Mouse (Mus musculus) kidney, embryonic 15.5 days (tissue): ENCODE measurements at regions not wholly inside any gene's neighbourhood (a gene's known extent, or its start where the extent isn't known, plus 50 kb on each side); places are given as distances from the start of the nearest gene placed in this dataset.
"Not testable (repeated sequence)": the region's sequence is repeated elsewhere in the genome, so short reads cannot be mapped to it uniquely, and the experiment has no call there.

ENCODE experiments used
- ATAC-seq: fragments of 200-750 bp; cut with Nextera tagmentation; replicated peaks from 2 replicates; pipeline ENCODE4 v1.8.0; 2017; ENCODE audit warnings: moderate TSS enrichment; ENCODE audit not compliant: low FRiP score
- H3K27ac ChIP-seq: fragments of 300-500 bp; sonication (generic); 2 replicates; pipeline ENCODE4 v1.5.1; 2015; ENCODE audit warnings: mild to moderate bottlenecking, inconsistent platforms
- H3K27me3 ChIP-seq: fragments of 300-500 bp; sonication (generic); 2 replicates; pipeline ENCODE4 v1.6.1; 2015; ENCODE audit warnings: inconsistent platforms
- H3K36me3 ChIP-seq: fragments of 300-500 bp; sonication (generic); 2 replicates; pipeline ENCODE4 v1.6.1; 2015; ENCODE audit warnings: inconsistent platforms
- H3K4me1 ChIP-seq: fragments of 300-500 bp; sonication (generic); 2 replicates; pipeline ENCODE4 v1.6.1; 2015; ENCODE audit warnings: inconsistent platforms
- H3K4me2 ChIP-seq: fragments of 300-500 bp; sonication (generic); 2 replicates; pipeline ENCODE4 v1.6.1; 2015; ENCODE audit warnings: moderate library complexity, mild to moderate bottlenecking, inconsistent platforms
- H3K4me3 ChIP-seq: fragments of 300-500 bp; sonication (generic); replicated peaks from 2 replicates; pipeline ENCODE4 v1.5.1; 2015; ENCODE audit warnings: mild to moderate bottlenecking, inconsistent platforms
- H3K9ac ChIP-seq: fragments of 300-500 bp; sonication (generic); 2 replicates; pipeline ENCODE4 v1.6.1; 2015; ENCODE audit warnings: mild to moderate bottlenecking, inconsistent platforms
- H3K9me3 ChIP-seq: fragments of 300-500 bp; sonication (generic); replicated peaks from 2 replicates; pipeline ENCODE4 v1.6.1; 2016; ENCODE audit warnings: inconsistent platforms
- WGBS: fragments of 180-500 bp; shearing (Covaris S2); methylation state at CpG from one replicate; pipeline ENCODE4 v1.1.7; 2015; ENCODE audit warnings: mixed read lengths; 5-methylcytosine and 5-hydroxymethylcytosine counted together

GRCm38 (mm10) chr3:60876858-60877257 is 125.7 kb upstream of the P2ry1 start:
- H3K9me3 ChIP-seq, H3K4me2 ChIP-seq, H3K4me1 ChIP-seq, H3K36me3 ChIP-seq, H3K27ac ChIP-seq, ATAC-seq, H3K9ac ChIP-seq, H3K4me3 ChIP-seq, H3K27me3 ChIP-seq: not testable (repeated sequence)
- WGBS = 94% methylated on average over 11 of the region's 11 CpGs

- Histone ChIP-seq H3K4me3 (no peak overlapping the region), H3K9me3 (no peaks in the 10 kb centered on the region), H3K4me2 (no peak overlapping the region), H3K9ac (no peak overlapping the region), H3K36me3 (no peaks in the 10 kb centered on the region), H3K27ac (no peak overlapping the region), H3K27me3 (no peaks in the 10 kb centered on the region), H3K4me1 (no peaks in the 10 kb centered on the region)
- ATAC-seq = peak; percentile 64
- 49% methylated on average over 3 of the region's 3 CpGs for WGBS
Observed at GRCm38 (mm10) chr3:60878880-60879279, 123.7 kb upstream of the P2ry1 start.

DNA sequence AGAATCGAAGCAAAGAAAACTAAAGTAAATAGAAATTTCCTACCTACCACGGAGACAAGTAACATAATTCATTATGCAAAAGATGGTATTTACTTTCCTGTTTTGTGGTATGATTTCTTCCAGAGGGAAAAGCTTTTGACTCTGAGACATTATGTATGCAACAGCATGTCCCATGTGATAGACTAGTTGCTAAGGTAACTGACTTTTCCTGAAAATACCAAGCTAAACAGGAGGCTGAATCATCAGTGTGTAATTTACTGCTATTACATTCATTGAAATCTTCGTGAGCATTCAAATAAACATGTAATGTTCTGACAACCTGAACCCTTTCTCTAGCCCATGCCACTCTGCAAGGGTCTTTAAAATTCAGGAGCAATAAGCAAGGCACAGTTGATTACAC is 118.6 kb upstream of the P2ry1 start:
- Histone ChIP-seq H3K36me3 (no peaks in the 10 kb centered on the region), H3K27me3 (no peaks in the 10 kb centered on the region), H3K4me2 (no peak overlapping the region), H3K9me3 (no peaks in the 10 kb centered on the region), H3K4me3 (no peak overlapping the region), H3K4me1 (no peaks in the 10 kb centered on the region), H3K9ac (no peak overlapping the region), H3K27ac (no peak overlapping the region)
- WGBS = 66% methylated on average over 3 of the region's 3 CpGs
- no peak for ATAC-seq

DNA sequence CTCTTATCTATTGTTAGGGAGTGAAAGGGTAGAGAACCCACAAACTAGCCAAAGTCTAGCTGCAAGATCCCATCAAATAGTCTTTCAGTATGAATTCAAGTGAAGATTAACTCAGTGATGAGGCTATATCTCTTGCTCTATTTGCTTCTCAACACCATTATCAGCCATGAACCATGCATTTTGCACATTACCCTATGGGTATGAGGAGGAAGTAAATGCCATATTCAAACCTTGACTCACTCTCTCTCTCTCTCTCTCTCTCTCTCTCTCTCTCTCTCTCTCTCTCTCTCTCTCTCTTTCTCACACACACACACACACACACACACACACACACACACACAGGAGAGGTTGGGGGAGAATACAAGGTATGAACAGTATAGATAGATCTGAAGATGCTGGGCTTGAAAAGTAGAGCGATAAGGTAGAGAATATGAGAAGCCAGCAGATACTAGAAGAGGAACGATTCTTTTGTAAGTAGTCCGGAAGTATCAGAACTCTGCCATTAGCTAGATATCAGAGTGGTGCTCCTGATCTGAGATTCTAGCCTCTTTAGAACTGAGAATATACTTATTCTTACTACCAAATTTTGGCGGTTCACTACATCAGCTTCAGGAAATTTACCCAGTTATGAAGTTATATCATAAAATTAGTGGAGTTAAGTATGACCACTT is 113.3 kb upstream of the P2ry1 start:
- Histone ChIP-seq H3K4me1 (no peaks in the 10 kb centered on the region), H3K9me3 (no peaks in the 10 kb centered on the region), H3K4me3 (no peak overlapping the region), H3K9ac (no peak overlapping the region), H3K4me2 (no peak overlapping the region), H3K27ac (no peak overlapping the region), H3K27me3 (no peaks in the 10 kb centered on the region), H3K36me3 (no peaks in the 10 kb centered on the region)
- 91% methylated on average over 4 of the region's 4 CpGs for WGBS
- no peak for ATAC-seq

DNA sequence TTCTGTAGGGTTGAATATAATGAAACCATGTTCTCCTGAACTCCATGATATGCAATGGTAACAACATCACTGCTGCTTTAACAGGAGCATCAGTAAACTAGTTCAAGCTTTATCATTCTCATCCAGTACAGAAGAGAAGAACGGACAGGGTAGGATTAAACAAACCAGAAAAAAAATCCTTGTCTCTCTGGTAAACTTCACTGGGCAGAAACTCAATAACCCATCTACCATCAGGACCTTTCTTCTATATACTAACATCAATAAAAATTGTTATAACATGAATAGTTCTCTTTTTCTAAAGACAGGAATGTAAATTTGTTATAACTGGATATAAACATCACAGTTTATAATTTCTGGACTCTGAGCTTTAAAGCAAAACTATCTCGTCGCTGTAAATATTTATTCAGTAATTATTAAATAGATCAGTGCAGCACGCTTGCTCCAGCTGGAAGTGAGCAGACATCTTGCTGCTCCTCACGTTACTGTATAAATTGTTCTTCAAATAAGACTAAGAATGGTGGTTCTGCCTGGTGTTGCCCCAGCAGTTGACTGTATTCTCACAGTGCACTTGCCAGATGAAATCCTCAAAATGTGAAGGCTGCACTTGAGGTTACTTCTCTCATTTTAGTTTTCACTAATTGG is 104.8 kb upstream of the P2ry1 start:
- no peaks in the 10 kb centered on the region for H3K4me1 ChIP-seq
- no peak overlapping the region for H3K4me3 ChIP-seq
- H3K27me3 ChIP-seq = no peaks in the 10 kb centered on the region
- no peak overlapping the region for H3K4me2 ChIP-seq
- H3K27ac ChIP-seq = no peak overlapping the region
- 86% methylated on average over 5 of the region's 5 CpGs for WGBS
- ATAC-seq = no peak
- H3K36me3 ChIP-seq = no peaks in the 10 kb centered on the region
- H3K9me3 ChIP-seq = no peaks in the 10 kb centered on the region
- no peak overlapping the region for H3K9ac ChIP-seq

DNA sequence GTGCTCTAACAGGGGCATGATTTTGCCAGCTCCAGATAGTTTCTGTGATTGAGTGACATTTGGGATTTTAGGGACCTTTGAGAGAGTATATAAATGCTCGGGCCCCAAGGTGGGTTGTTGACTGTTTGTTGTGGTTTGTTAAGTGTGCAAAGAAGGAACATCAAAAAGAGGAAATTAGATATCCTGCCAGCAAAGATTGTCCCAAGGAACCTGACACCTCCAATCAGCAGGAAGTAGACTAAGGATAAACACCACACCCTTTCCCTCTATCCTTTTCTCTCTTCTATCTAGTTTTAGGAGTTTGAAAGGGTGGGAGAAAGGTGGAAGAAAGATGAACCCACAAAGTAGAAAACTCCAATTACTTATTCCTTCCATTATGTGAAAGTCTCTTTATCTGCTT is 103.9 kb upstream of the P2ry1 start:
- 65% methylated on average over 1 of the region's 1 CpGs for WGBS
- no peak overlapping the region for H3K4me3 ChIP-seq
- no peaks in the 10 kb centered on the region for H3K4me1 ChIP-seq
- H3K36me3 ChIP-seq = no peaks in the 10 kb centered on the region
- no peaks in the 10 kb centered on the region for H3K27me3 ChIP-seq
- no peak overlapping the region for H3K27ac ChIP-seq
- no peaks in the 10 kb centered on the region for H3K9me3 ChIP-seq
- no peak overlapping the region for H3K4me2 ChIP-seq
- no peak for ATAC-seq
- H3K9ac ChIP-seq = no peak overlapping the region

DNA sequence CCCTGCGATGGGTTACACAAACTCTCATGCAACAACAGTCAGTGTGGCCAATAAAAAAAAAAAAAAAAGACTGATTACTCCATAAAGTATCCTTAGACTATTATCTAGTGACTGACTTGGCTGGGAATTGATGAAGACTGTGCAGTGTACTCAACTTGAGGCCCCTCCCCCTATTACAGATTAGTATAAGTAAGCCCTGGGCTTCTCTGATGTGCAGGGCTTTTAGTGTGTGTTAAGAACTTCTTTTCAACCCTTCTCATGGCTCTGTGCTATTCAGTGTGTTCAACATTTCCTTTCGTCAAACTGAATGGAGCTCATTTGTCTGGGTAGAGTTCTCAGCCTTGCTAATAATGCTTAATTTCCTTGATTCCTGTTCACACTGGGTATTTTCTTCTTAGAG is 101.0 kb upstream of the P2ry1 start:
- Histone ChIP-seq H3K27me3 (no peaks in the 10 kb centered on the region), H3K4me3 (no peak overlapping the region), H3K36me3 (no peaks in the 10 kb centered on the region), H3K4me2 (no peak overlapping the region), H3K27ac (no peak overlapping the region), H3K9me3 (no peaks in the 10 kb centered on the region), H3K9ac (no peak overlapping the region), H3K4me1 (no peaks in the 10 kb centered on the region)
- ATAC-seq = no peak
- 81% methylated on average over 2 of the region's 2 CpGs for WGBS

DNA sequence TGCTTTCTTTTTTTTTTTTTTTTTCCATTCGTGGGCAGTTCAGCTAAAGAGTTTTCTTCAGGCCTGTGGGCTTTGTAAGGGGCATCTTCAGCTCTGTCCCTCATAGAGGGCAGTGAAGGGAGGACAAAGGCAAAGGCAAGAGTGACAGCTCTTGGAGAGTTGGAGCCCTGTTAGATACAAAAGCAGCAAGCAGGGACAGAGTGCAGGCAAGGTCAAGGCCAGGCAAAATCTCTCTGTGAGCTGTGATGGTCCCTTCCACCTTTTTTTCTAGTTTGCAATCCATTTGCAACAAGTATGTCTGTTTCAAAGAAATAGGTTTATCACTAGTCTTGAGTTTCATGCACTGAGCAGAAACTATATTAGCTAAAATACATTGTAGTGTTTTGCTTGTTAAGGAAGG is 86.2 kb upstream of the P2ry1 start:
- Histone ChIP-seq H3K4me2 (no peak overlapping the region), H3K36me3 (no peaks in the 10 kb centered on the region), H3K27ac (no peak overlapping the region), H3K4me3 (no peak overlapping the region), H3K27me3 (no peaks in the 10 kb centered on the region), H3K9ac (no peak overlapping the region), H3K4me1 (no peaks in the 10 kb centered on the region), H3K9me3 (no peaks in the 10 kb centered on the region)
- 48% methylated on average over 1 of the region's 1 CpGs for WGBS
- ATAC-seq = no peak

- ATAC-seq = no peak
- H3K27me3 ChIP-seq = no peaks in the 10 kb centered on the region
Observed at GRCm38 (mm10) chr3:60917271-60917670, 85.3 kb upstream of the P2ry1 start.

DNA sequence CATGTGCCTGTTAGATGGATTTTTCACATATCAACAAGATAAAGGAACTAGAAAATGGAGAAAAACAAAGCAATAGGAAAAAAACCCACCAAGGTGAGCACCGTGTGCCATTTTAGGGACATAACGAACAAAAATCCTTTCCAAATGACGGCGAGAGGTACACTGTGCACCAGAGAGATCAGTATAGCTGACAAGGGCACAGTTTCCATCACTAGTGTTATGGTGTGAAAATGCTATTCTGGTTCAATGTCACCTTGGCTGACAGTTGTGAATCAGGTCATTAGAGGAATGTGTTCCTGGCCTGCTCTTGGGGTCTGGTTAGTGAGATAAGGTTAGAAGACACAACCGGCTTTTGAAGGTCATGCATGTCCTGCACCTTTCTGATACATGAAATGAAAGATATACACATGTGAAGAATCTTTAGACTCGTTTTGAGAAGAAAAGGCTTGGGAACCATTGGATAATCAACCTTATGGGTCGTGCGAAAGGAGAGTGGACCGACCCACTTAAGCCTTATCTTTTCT is 76.5 kb upstream of the P2ry1 start:
- H3K27me3 ChIP-seq = no peaks in the 10 kb centered on the region
- H3K9ac ChIP-seq = no peak overlapping the region
- 88% methylated on average over 9 of the region's 9 CpGs for WGBS
- no peak overlapping the region for H3K4me3 ChIP-seq
- no peaks in the 10 kb centered on the region for H3K9me3 ChIP-seq
- no peaks in the 10 kb centered on the region for H3K36me3 ChIP-seq
- no peak overlapping the region for H3K27ac ChIP-seq
- H3K4me1 ChIP-seq = no peaks in the 10 kb centered on the region
- ATAC-seq = no peak
- H3K4me2 ChIP-seq = no peak overlapping the region

More at GRCm38 (mm10) chr3:60917271-60917670, 85.3 kb upstream of the P2ry1 start:
- no peak overlapping the region for H3K4me2 ChIP-seq
- no peaks in the 10 kb centered on the region for H3K9me3 ChIP-seq
- H3K4me3 ChIP-seq = no peak overlapping the region
- no peaks in the 10 kb centered on the region for H3K36me3 ChIP-seq
- H3K27ac ChIP-seq = no peak overlapping the region
- no peak overlapping the region for H3K9ac ChIP-seq
- WGBS = 87% methylated on average over 3 of the region's 3 CpGs
- H3K4me1 ChIP-seq = no peaks in the 10 kb centered on the region

- no peaks in the 10 kb centered on the region for H3K36me3 ChIP-seq
- 51% methylated on average over 4 of the region's 4 CpGs for WGBS
- no peak overlapping the region for H3K4me3 ChIP-seq
- H3K27ac ChIP-seq = no peak overlapping the region
- no peaks in the 10 kb centered on the region for H3K4me1 ChIP-seq
- no peak overlapping the region for H3K9ac ChIP-seq
- H3K9me3 ChIP-seq = no peaks in the 10 kb centered on the region
- no peaks in the 10 kb centered on the region for H3K27me3 ChIP-seq
- ATAC-seq = no peak
- no peak overlapping the region for H3K4me2 ChIP-seq
Observed at GRCm38 (mm10) chr3:60928910-60929309, 73.7 kb upstream of the P2ry1 start.

- Histone ChIP-seq H3K27ac (no peak overlapping the region), H3K4me1 (no peaks in the 10 kb centered on the region), H3K9me3 (no peaks in the 10 kb centered on the region), H3K27me3 (no peaks in the 10 kb centered on the region), H3K4me2 (no peak overlapping the region), H3K4me3 (no peak overlapping the region), H3K36me3 (no peaks in the 10 kb centered on the region), H3K9ac (no peak overlapping the region)
- WGBS = 82% methylated on average over 1 of the region's 1 CpGs
- no peak for ATAC-seq
Observed at GRCm38 (mm10) chr3:60934492-60934891, 68.1 kb upstream of the P2ry1 start.

DNA sequence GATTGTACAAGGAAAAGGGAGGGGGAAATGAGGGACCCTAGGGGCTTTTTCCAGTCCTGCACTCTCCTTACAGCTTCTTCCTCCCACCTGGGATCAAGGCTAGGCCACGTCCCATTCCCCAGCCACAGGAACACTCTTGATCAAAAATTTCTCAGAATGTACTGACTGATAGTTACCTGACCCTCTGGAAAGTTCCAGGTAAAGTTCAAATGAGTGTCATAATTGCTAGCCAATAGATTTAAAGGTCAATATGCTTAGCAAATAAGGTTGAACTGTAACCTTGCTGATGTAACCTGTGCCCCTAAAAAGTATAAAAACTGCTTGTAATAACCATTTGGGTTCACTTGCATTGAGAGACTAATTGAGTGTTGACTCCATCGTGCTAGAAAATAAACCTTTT is 61.1 kb upstream of the P2ry1 start:
- ATAC-seq = no peak
- H3K9ac ChIP-seq = no peak overlapping the region
- 75% methylated on average over 2 of the region's 2 CpGs for WGBS

More for the DNA sequence above, 61.1 kb upstream of the P2ry1 start:
- Histone ChIP-seq H3K27me3 (no peaks in the 10 kb centered on the region), H3K4me3 (no peak overlapping the region), H3K9me3 (no peaks in the 10 kb centered on the region), H3K27ac (no peak overlapping the region), H3K4me1 (no peaks in the 10 kb centered on the region), H3K4me2 (no peak overlapping the region), H3K36me3 (no peaks in the 10 kb centered on the region)
